Mouse (Mus musculus) spleen, postnatal 4 days (tissue): ENCODE measurements around the gene Bnipl.

Experiments used
- DNase-seq, 2 experiments: peaks; one replicate each; pipeline ENCODE4 v3.0.0; 2022; ENCODE audit warnings: low spot score in 2 of 2

Gene Bnipl

GRCm38 (mm10) chr3:95237541-95238099, 13.4 kb downstream of the Bnipl start:
- no peak for DNase-seq

- DNase-seq = no peak
Measured at GRCm38 (mm10) chr3:95235386-95236301, 15.3 kb downstream of the Bnipl start.

- no peak for DNase-seq
Measured at GRCm38 (mm10) chr3:95233303-95233980, 17.6 kb downstream of the Bnipl start.

- DNase-seq = no peak
Measured at GRCm38 (mm10) chr3:95232771-95233170, 18.2 kb downstream of the Bnipl start.

- peak; percentile 57 to 75 for DNase-seq
Measured at GRCm38 (mm10) chr3:95231298-95232221, 19.4 kb downstream of the Bnipl start, which contains the start of gene Mllt11. TSS of gene Mllt11 (minus strand) at chr3:95232171.

GRCm38 (mm10) chr3:95230495-95231297, 20.3 kb downstream of the Bnipl start:
- peak; percentile 38 to 74 for DNase-seq

- DNase-seq = peak; percentile 52 to 79
Measured at GRCm38 (mm10) chr3:95229781-95230494, 21.1 kb downstream of the Bnipl start.

GRCm38 (mm10) chr3:95228894-95229780, 21.9 kb downstream of the Bnipl start:
- peak; percentile 48 to 79 for DNase-seq

GRCm38 (mm10) chr3:95228148-95228893, 22.7 kb downstream of the Bnipl start, which contains the start of gene Cdc42se1:
TSS of gene Cdc42se1 (plus strand) at chr3:95228732.
- DNase-seq = peak; percentile 89 to 95

- DNase-seq = no peak
Measured at GRCm38 (mm10) chr3:95227214-95227613, 23.8 kb downstream of the Bnipl start.

GRCm38 (mm10) chr3:95224295-95224694, 26.7 kb downstream of the Bnipl start:
- DNase-seq = no peak

- DNase-seq = no peak
Measured at GRCm38 (mm10) chr3:95223041-95223440, 28.0 kb downstream of the Bnipl start.

- peak; percentile 60 to 76 for DNase-seq
Measured at GRCm38 (mm10) chr3:95218466-95219137, 32.4 kb downstream of the Bnipl start.

- peak; percentile 97 to 100 for DNase-seq
Measured at GRCm38 (mm10) chr3:95217255-95218134, 33.5 kb downstream of the Bnipl start, which contains the start of gene Gabpb2. TSS of gene Gabpb2 (minus strand) at chr3:95217916.

- no peak for DNase-seq
Measured at GRCm38 (mm10) chr3:95216655-95217254, 34.2 kb downstream of the Bnipl start.

GRCm38 (mm10) chr3:95213609-95213975, 37.4 kb downstream of the Bnipl start:
- DNase-seq = no peak
